Mouse (Mus musculus) liver, adult (tissue): ENCODE data around the gene Srl.

Source experiments
- GATA4 ChIP-seq: IDR thresholded peaks from 2 replicates; pipeline ENCODE4 v1.6.1; 2014; ENCODE audit warnings: mild to moderate bottlenecking, low read length; ENCODE audit not compliant: insufficient replicate concordance

Srl gene

GRCm38 (mm10) chr16:4473231-4473630, 68.4 kb downstream of the Srl start:
- no peak for TF ChIP-seq GATA4

GRCm38 (mm10) chr16:4472687-4473086, 68.9 kb downstream of the Srl start:
- no peak for TF ChIP-seq GATA4

- TF ChIP-seq GATA4, result no peak
Measured at GRCm38 (mm10) chr16:4469599-4470352, 71.8 kb downstream of the Srl start.

GRCm38 (mm10) chr16:4464529-4465089, 77.0 kb downstream of the Srl start:
- no peak for TF ChIP-seq GATA4

- no peak for TF ChIP-seq GATA4
Measured at GRCm38 (mm10) chr16:4457927-4458326, 83.7 kb downstream of the Srl start.

GRCm38 (mm10) chr16:4456391-4456790, 85.2 kb downstream of the Srl start:
- no peak for TF ChIP-seq GATA4

- no peak for TF ChIP-seq GATA4
Measured at GRCm38 (mm10) chr16:4455693-4456092, 85.9 kb downstream of the Srl start.

GRCm38 (mm10) chr16:4454563-4454962, 87.1 kb downstream of the Srl start:
- no peak for TF ChIP-seq GATA4

- no peak for TF ChIP-seq GATA4
Measured at GRCm38 (mm10) chr16:4449418-4449817, 92.2 kb downstream of the Srl start.

GRCm38 (mm10) chr16:4448235-4448634, 93.4 kb downstream of the Srl start:
- TF ChIP-seq GATA4, result no peak

- TF ChIP-seq GATA4, result no peak
Measured at GRCm38 (mm10) chr16:4446395-4446794, 95.2 kb downstream of the Srl start.

- TF ChIP-seq GATA4, result no peak
Measured at GRCm38 (mm10) chr16:4444378-4444777, 97.2 kb downstream of the Srl start.

- TF ChIP-seq GATA4, result no peak
Measured at GRCm38 (mm10) chr16:4439302-4440066, 102.1 kb downstream of the Srl start.

- no peak for TF ChIP-seq GATA4
Measured at GRCm38 (mm10) chr16:4436738-4437137, 104.9 kb downstream of the Srl start.

GRCm38 (mm10) chr16:4435371-4435770, 106.2 kb downstream of the Srl start:
- no peak for TF ChIP-seq GATA4

GRCm38 (mm10) chr16:4431841-4432240, 109.8 kb downstream of the Srl start:
- TF ChIP-seq GATA4, result no peak
